Mouse (Mus musculus) urinary bladder, postnatal 14 days (tissue): ENCODE measurements around the gene Pycr2.
A peak's percentile ranks its signal among the peaks of the same experiment; 100 is the strongest.
"Not testable (repeated sequence)": the region's sequence is repeated elsewhere in the genome, so short reads cannot be mapped to it uniquely, and the experiment has no call there.

ENCODE experiments used
- DNase-seq: peaks from one replicate; pipeline ENCODE4 v3.0.0; 2021; ENCODE audit warnings: low spot score

The Pycr2 gene

GRCm38 (mm10) chr1:180905876-180906275 is 1.8 kb downstream of the Pycr2 start:
- DNase-seq, result no peak

GRCm38 (mm10) chr1:180906461-180907147 is 2.5 kb downstream of the Pycr2 start:
- DNase-seq, result no peak

- DNase-seq, result no peak
Measured at GRCm38 (mm10) chr1:180911138-180911537, 7.0 kb downstream of the Pycr2 start.

- peak; percentile 42 for DNase-seq
Measured at GRCm38 (mm10) chr1:180911653-180912287, 7.7 kb downstream of the Pycr2 start.

GRCm38 (mm10) chr1:180912792-180913191 is 8.7 kb downstream of the Pycr2 start:
- DNase-seq, result no peak

GRCm38 (mm10) chr1:180913797-180914196 is 9.7 kb downstream of the Pycr2 start:
- peak; percentile 36 for DNase-seq

- DNase-seq, result no peak
Measured at GRCm38 (mm10) chr1:180916425-180916824, 12.3 kb downstream of the Pycr2 start.

GRCm38 (mm10) chr1:180917053-180917452 is 13.0 kb downstream of the Pycr2 start:
- no peak for DNase-seq

GRCm38 (mm10) chr1:180919686-180920085 is 15.6 kb downstream of the Pycr2 start:
- no peak for DNase-seq

GRCm38 (mm10) chr1:180922273-180923048 is 18.4 kb downstream of the Pycr2 start:
- DNase-seq, result no peak

- DNase-seq, result no peak
Measured at GRCm38 (mm10) chr1:180924737-180925136, 20.6 kb downstream of the Pycr2 start.

GRCm38 (mm10) chr1:180926286-180926685 is 22.2 kb downstream of the Pycr2 start:
- DNase-seq, result no peak

- DNase-seq, result no peak
Measured at GRCm38 (mm10) chr1:180929599-180929998, 25.5 kb downstream of the Pycr2 start.

GRCm38 (mm10) chr1:180931106-180931505 is 27.0 kb downstream of the Pycr2 start:
- DNase-seq, result no peak

- DNase-seq, result no peak
Measured at GRCm38 (mm10) chr1:180933659-180934058, 29.6 kb downstream of the Pycr2 start.

- DNase-seq, result no peak
Measured at GRCm38 (mm10) chr1:180934467-180935419, 30.6 kb downstream of the Pycr2 start, which contains the start of gene Lefty1. Gene Lefty1 (plus strand): TSS chr1:180935022.

GRCm38 (mm10) chr1:180936610-180937398 is 32.7 kb downstream of the Pycr2 start:
- peak; percentile 46 for DNase-seq

GRCm38 (mm10) chr1:180937631-180938030 is 33.5 kb downstream of the Pycr2 start:
- not testable (repeated sequence) for DNase-seq

- DNase-seq, result not testable (repeated sequence)
Measured at GRCm38 (mm10) chr1:180938781-180939180, 34.7 kb downstream of the Pycr2 start.

GRCm38 (mm10) chr1:180940776-180941460 is 36.8 kb downstream of the Pycr2 start:
- no peak for DNase-seq
